ENCODE assay signal across 12 mouse cellular contexts in the genomic region with DNA sequence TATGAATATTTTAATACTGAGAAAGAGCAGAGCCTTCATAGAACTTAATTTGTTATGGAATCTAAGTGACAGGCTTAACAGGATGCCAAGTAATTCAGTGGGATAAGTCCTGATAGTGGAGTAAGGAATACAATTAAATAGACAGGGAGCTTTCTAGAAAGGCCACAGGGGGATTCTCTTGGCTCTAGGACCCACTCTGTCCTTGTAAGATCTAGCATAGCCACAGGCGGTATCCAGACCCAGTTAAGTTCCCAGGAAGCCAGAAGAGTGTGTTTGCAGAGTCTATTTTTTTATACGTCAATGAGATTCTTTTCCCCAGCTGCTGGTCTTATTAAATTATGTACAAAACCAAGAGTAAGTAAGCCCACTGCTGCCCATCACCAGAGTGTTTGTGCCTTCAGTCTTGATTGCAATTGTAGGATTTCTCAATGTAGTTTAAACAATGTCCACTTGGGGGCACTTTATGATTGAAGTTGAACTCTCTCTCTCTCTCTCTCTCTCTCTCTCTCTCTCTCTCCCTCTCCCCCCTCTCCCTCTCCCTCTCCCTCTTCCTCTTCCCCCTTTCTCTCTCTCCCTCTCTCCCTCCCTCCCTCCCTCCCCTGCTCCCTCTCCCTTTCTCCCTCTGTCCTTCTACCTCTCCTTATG. TPM values are rescaled to one million over a fixed set of nuclear protein-coding genes. Genes with fewer than 3 reads are reported as not detected.
DNase-seq lines count a peak whose midpoint lies in the region; ATAC-seq and TF ChIP-seq lines count a peak whose summit lies in the region.
"Had no signal": no experiment of that assay in that cellular context is flagged by ENCODE, and none has a peak within 500 bp of the region (broad histone marks: within the 10 kb centered on the region; RNA-seq: fewer than 3 reads in every experiment).

No protein-coding gene starts in this region.

- no peaks in the 10 kb centered on the region for H3K36me3 ChIP-seq in embryonic facial prominence, embryonic 11.5 days (replicated peaks; ENCODE audit: control insufficient read depth, insufficient read depth, low read depth, low read length)
- H3K36me3 ChIP-seq in embryonic facial prominence, embryonic 10.5 days (replicated peaks), result no peaks in the 10 kb centered on the region
- H3K36me3 ChIP-seq in liver, adult 2 months (ENCODE audit: control insufficient read depth, insufficient read depth, low read length), result no peaks in the 10 kb centered on the region
- no peaks in the 10 kb centered on the region for H3K36me3 ChIP-seq in neural tube, embryonic 15.5 days
- H3K36me3 ChIP-seq: G1E had no signal

- no peaks in the 10 kb centered on the region for H3K4me1 ChIP-seq in embryonic facial prominence, embryonic 11.5 days (ENCODE audit: control insufficient read depth, insufficient read depth, low read length)
- H3K4me1 ChIP-seq in embryonic facial prominence, embryonic 10.5 days, result no peaks in the 10 kb centered on the region
- peaks cover 3% of the 10 kb centered on the region; the same call in 1 of the 2 replicates for H3K4me1 ChIP-seq in liver, adult 2 months (ENCODE audit: control insufficient read depth, insufficient read depth, low read length)
- H3K4me1 ChIP-seq in neural tube, embryonic 15.5 days, result no peaks in the 10 kb centered on the region

- H3K79me2 ChIP-seq in liver, adult 2 months (ENCODE audit: control insufficient read depth, insufficient read depth, low read length), result no peaks in the 10 kb centered on the region; the same call in 1 of the 2 replicates

- no peak overlapping the region for H3K27ac ChIP-seq in embryonic facial prominence, embryonic 11.5 days (replicated peaks; ENCODE audit: low read depth, low read length)
- no peak overlapping the region for H3K27ac ChIP-seq in embryonic facial prominence, embryonic 10.5 days (replicated peaks)
- no peak overlapping the region for H3K27ac ChIP-seq in liver, adult 2 months (replicated peaks; ENCODE audit: insufficient read depth, low read depth, low read length)
- H3K27ac ChIP-seq in neural tube, embryonic 15.5 days (replicated peaks), result no peak overlapping the region

- no peak for ATAC-seq in embryonic facial prominence, embryonic 11.5 days (replicated peaks; ENCODE audit: insufficient number of reproducible peaks, low FRiP score, low TSS enrichment, low read depth)
- peak; percentile 38; the same call in 1 of the 2 replicates for ATAC-seq in neural tube, embryonic 15.5 days (ENCODE audit: low FRiP score)

- no peaks in the 10 kb centered on the region for H3K9me3 ChIP-seq in embryonic facial prominence, embryonic 11.5 days (replicated peaks; ENCODE audit: control insufficient read depth, low read length)
- no peaks in the 10 kb centered on the region for H3K9me3 ChIP-seq in embryonic facial prominence, embryonic 10.5 days
- no peaks in the 10 kb centered on the region for H3K9me3 ChIP-seq in neural tube, embryonic 15.5 days (replicated peaks)
- H3K9me3 ChIP-seq: G1E had no signal

- H3K4me3 ChIP-seq in embryonic facial prominence, embryonic 11.5 days (ENCODE audit: low read depth, low read length), result no peak overlapping the region
- H3K4me3 ChIP-seq in embryonic facial prominence, embryonic 10.5 days, result no peak overlapping the region
- H3K4me3 ChIP-seq in liver, adult 2 months (ENCODE audit: insufficient read depth, low read depth, low read length), result no peak overlapping the region
- no peak overlapping the region for H3K4me3 ChIP-seq in neural tube, embryonic 15.5 days (replicated peaks)
- H3K4me3 ChIP-seq: myocyte had no signal

- no peak for TF ChIP-seq POLR2A in liver, adult 2 months (IDR thresholded peaks at IDR 0.05; ENCODE audit: extremely low read depth, insufficient read depth, low read length)

- no peak overlapping the region for H3K4me2 ChIP-seq in embryonic facial prominence, embryonic 11.5 days (ENCODE audit: low read depth, low read length)
- no peak overlapping the region for H3K4me2 ChIP-seq in neural tube, embryonic 15.5 days
- H3K4me2 ChIP-seq: liver, embryonic 11.5 days had no signal

- no peak overlapping the region for H3K9ac ChIP-seq in embryonic facial prominence, embryonic 11.5 days (replicated peaks; ENCODE audit: low read length)
- no peak overlapping the region for H3K9ac ChIP-seq in liver, adult 2 months (ENCODE audit: low read depth, low read length)
- H3K9ac ChIP-seq in neural tube, embryonic 15.5 days (replicated peaks), result no peak overlapping the region

- 65% methylated on average over 2 of the region's 2 CpGs for WGBS in embryonic facial prominence, embryonic 11.5 days
- 64% methylated on average over 2 of the region's 2 CpGs for WGBS in embryonic facial prominence, embryonic 10.5 days
- WGBS in liver, adult 2 months, result 73% methylated on average over 2 of the region's 2 CpGs
- 78% methylated on average over 2 of the region's 2 CpGs for WGBS in neural tube, embryonic 15.5 days

- no peaks in the 10 kb centered on the region for H3K27me3 ChIP-seq in embryonic facial prominence, embryonic 11.5 days (ENCODE audit: control insufficient read depth, insufficient read depth, low read length)
- no peaks in the 10 kb centered on the region for H3K27me3 ChIP-seq in embryonic facial prominence, embryonic 10.5 days (replicated peaks; ENCODE audit: low read depth, poor library complexity, severe bottlenecking)
- H3K27me3 ChIP-seq in liver, adult 2 months (ENCODE audit: control insufficient read depth, insufficient read depth, low read length), result no peaks in the 10 kb centered on the region
- peaks cover 11% of the 10 kb centered on the region; the same call in 1 of the 2 replicates for H3K27me3 ChIP-seq in neural tube, embryonic 15.5 days (replicated peaks)

- peak; percentile 16; the same call in 1 of the 2 replicates for TF ChIP-seq CTCF in liver, adult 2 months (IDR thresholded peaks at IDR 0.05; ENCODE audit: low read depth, low read length)

- peak; percentile 74 for DNase-seq in embryonic facial prominence, embryonic 11.5 days (ENCODE audit: low spot score)
- no peak for DNase-seq in embryonic facial prominence, embryonic 10.5 days (ENCODE audit: low spot score)
- no peak for DNase-seq in liver, adult 2 months (ENCODE audit: extremely low read depth, low read depth, low spot score)
- DNase-seq in liver, result no peak
- peak; percentile 78 for DNase-seq in embryo, embryonic 10.5 days (ENCODE audit: low spot score)
- DNase-seq in adrenal gland, postnatal 10 days, result no peak
- no peak for DNase-seq in cerebellum, adult 18-20 months
- DNase-seq: gastrocnemius, postnatal 10 days had no signal

RNA-seq across cellular contexts. Expression of a gene that starts 32.4 kb away (rescaled TPM):
- polyA plus RNA-seq in embryonic facial prominence, embryonic 11.5 days (2014; fragmentation: Nextera tagmentation; extraction: Ambion mirVana), result 0.49 and 0.66 TPM in 2 replicates
- 0.37 and 0.57 TPM in 2 replicates for polyA plus RNA-seq in embryonic facial prominence, embryonic 10.5 days (2016; fragmentation: Nextera tagmentation; extraction: Ambion mirVana)
- total RNA-seq in liver, adult 2 months (2014; rRNA removed), result 12.8 and 21.8 TPM in 2 replicates
- 45.9 and 49.8 TPM in 2 replicates for polyA plus RNA-seq in liver, adult 2 months (2012; rRNA removed)
- 0.14 and 0.34 TPM in 2 replicates for polyA plus RNA-seq in neural tube, embryonic 15.5 days (2015; fragmentation: Nextera tagmentation; extraction: Ambion mirVana)
- 1 to 10 TPM; 2.2 to 3.8 TPM for total RNA-seq in adrenal gland, postnatal 10 days (2021)
- total RNA-seq: G1E; gastrocnemius, postnatal 10 days had no signal
- polyA plus RNA-seq: G1E, myocyte had no signal

Comparison
In these comparisons a context has a peak if more than half of its experiments do, and no peak if none do; other contexts are left out.
1. DNase-seq: peak in embryonic facial prominence, embryonic 11.5 days (single experiment) and embryo, embryonic 10.5 days (single experiment); none in embryonic facial prominence, embryonic 10.5 days (single experiment), liver, adult 2 months (single experiment), liver (single experiment), adrenal gland, postnatal 10 days (single experiment) and cerebellum, adult 18-20 months (0 of 2).
2. RNA of a gene that starts 32.4 kb away (polyA plus RNA-seq): 45.9 to 49.8 TPM in liver, adult 2 months; 0.49 to 0.66 TPM in embryonic facial prominence, embryonic 11.5 days, 0.37 to 0.57 TPM in embryonic facial prominence, embryonic 10.5 days and 0.14 to 0.34 TPM in neural tube, embryonic 15.5 days; every median in the first group is over 10 times any median in the second.